Mouse (Mus musculus) E14TG2a.4 (cell line): ENCODE data around the gene Stx6.

Experiments used
- H3K27me3 ChIP-seq: 2 replicates; pipeline ENCODE4 v1.6.1; 2014; ENCODE audit warnings: low read length, control low read depth; ENCODE audit not compliant: insufficient read depth
- H3K36me3 ChIP-seq: 2 replicates; pipeline ENCODE4 v1.6.1; 2014; ENCODE audit warnings: low read length, control low read depth; ENCODE audit not compliant: insufficient read depth
- H3K4me1 ChIP-seq: replicated peaks from 2 replicates; pipeline ENCODE4 v1.6.1; 2014; ENCODE audit warnings: low read depth, low read length, control low read depth
- H3K4me3 ChIP-seq: replicated peaks from 2 replicates; pipeline ENCODE4 v1.5.1; 2014; ENCODE audit warnings: mild to moderate bottlenecking, low read length
- H3K9me3 ChIP-seq: 2 replicates; pipeline ENCODE4 v1.6.1; 2014; ENCODE audit warnings: low read length, control low read depth
- CTCF ChIP-seq: conservative IDR thresholded peaks from 2 replicates; pipeline ENCODE4 v1.5.1; 2014; ENCODE audit warnings: low read length
- NANOG ChIP-seq: IDR thresholded peaks from 2 replicates; pipeline ENCODE4 v1.6.1; 2014; ENCODE audit warnings: borderline replicate concordance, low read length, mixed read lengths
- POU5F1 ChIP-seq: IDR thresholded peaks from 2 replicates; pipeline ENCODE4 v1.6.1; 2014; ENCODE audit warnings: low read length, borderline replicate concordance

The Stx6 gene

DNA sequence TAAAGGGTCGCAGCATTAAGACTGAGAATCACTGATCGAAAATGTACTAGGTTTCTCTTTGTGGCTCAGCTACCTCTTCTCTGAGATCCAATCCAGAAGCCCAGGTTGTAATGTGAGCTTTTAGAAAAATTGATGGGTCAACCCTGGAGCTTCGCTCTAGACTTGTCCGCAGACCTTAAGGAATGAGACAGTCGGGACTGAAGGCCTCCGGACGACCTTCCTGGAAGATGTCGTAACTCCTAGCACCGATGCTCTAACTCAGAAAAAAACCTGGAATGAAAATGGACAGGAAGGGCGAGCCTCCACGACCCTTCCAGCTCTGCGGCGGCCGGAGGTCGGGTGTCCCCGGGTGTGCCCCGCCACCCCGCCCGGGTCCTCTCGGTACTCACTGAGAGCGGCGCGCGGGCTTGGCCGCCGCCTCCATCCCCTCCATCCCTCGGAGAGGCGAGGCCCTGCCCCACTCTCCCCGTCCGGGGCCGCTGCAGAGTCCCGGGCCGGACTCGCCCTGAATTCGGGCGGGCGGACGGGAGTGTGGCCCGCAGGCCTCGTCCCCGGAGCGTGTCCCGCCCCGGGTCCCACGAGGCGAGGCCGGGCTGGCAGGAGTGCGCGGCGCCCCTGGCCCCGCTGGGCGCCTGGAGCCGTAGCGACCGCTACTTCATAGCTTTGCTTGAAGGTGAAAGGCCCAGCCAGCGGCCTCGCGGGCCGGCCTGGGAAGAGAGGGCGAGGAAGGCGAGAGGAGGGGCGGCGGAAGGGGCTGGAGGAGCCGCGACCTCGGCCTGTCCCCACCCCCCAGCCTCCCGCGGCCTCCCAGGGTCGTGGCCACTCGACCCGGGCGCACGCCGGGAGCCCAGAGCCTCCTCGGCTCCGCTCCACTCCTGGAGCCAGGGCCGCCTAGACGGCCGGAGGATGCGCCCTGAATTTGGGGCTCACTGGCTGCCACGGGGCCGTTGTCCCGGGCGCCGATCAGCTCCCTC lies 85.6 kb downstream of the Stx6 start, which contains the start of gene BC034090:
Gene BC034090, minus strand, starts transcription at position 648 of the 974 bp plus-strand sequence.
- H3K36me3 ChIP-seq = no peaks in the 10 kb centered on the region
- peak within 1 kb of the TSS; percentile 80 for H3K4me3 ChIP-seq
- H3K27me3 ChIP-seq = peaks cover 82% of the 10 kb centered on the region
- no peaks in the 10 kb centered on the region for H3K9me3 ChIP-seq
- peaks cover 57% of the 10 kb centered on the region for H3K4me1 ChIP-seq
- TF ChIP-seq CTCF = no peak

DNA sequence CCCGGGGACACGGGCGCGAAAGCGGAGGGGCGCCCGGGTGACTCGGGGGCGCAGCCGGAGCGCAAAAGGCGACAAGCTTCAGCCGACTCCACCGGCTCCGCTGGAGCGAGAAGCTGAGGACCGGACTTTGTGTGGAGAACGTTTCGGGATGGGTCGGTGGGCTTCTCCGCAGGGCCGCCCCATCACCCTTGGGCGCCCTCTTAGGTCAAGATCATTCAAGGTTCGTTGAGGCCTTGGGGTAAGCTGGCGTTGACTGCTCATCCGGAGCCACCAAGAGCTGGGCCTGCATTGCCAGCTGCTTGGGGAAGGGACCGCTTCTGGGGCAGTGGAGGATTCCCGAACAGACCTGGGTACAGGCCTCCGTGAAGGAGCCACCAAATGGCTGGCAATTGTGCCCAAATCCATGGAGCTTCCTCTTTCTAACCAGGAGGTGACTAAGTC lies 86.3 kb downstream of the Stx6 start:
- peaks cover 64% of the 10 kb centered on the region for H3K4me1 ChIP-seq
- H3K36me3 ChIP-seq = no peaks in the 10 kb centered on the region
- no peaks in the 10 kb centered on the region for H3K9me3 ChIP-seq
- H3K27me3 ChIP-seq = peaks cover 80% of the 10 kb centered on the region
- TF ChIP-seq POU5F1 (no peak), CTCF (no peak), NANOG (no peak)
- H3K4me3 ChIP-seq = peak overlapping the region; percentile 80

DNA sequence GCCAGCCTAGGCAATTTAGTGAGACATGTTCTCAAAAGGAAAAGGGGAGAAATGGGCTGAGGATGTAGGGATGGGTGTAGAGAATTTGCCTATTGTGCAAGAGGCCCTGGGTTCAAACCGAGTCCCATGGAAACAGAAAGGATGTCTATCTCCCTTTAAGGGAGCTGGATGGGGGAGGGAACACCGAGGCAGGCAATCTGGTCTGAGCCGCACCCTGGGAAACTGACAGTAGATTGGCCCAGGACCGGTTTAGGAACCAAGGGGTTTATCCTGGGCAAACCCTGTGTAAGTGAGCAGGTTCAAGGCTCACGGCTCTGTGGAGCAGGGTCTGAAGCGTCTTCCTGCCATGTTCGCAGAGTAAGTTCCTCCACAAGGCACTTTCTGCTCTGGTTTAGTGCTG lies 87.0 kb downstream of the Stx6 start:
- no peak for TF ChIP-seq CTCF
- no peak for TF ChIP-seq POU5F1
- no peak for TF ChIP-seq NANOG
- no peaks in the 10 kb centered on the region for H3K36me3 ChIP-seq
- H3K4me3 ChIP-seq = no peak overlapping the region
- H3K4me1 ChIP-seq = peaks cover 63% of the 10 kb centered on the region
- no peaks in the 10 kb centered on the region for H3K9me3 ChIP-seq
- H3K27me3 ChIP-seq = peaks cover 76% of the 10 kb centered on the region

- Histone ChIP-seq H3K4me1 (peaks cover 66% of the 10 kb centered on the region), H3K27me3 (peaks cover 57% of the 10 kb centered on the region), H3K4me3 (no peak overlapping the region), H3K36me3 (no peaks in the 10 kb centered on the region), H3K9me3 (no peaks in the 10 kb centered on the region)
- TF ChIP-seq NANOG (no peak), POU5F1 (no peak), CTCF (no peak)
Observed at GRCm38 (mm10) chr1:155247441-155247840, 88.9 kb downstream of the Stx6 start.

GRCm38 (mm10) chr1:155248041-155248440 lies 89.5 kb downstream of the Stx6 start:
- H3K9me3 ChIP-seq = no peaks in the 10 kb centered on the region
- TF ChIP-seq CTCF (no peak), NANOG (no peak), POU5F1 (no peak)
- no peaks in the 10 kb centered on the region for H3K36me3 ChIP-seq
- H3K27me3 ChIP-seq = peaks cover 52% of the 10 kb centered on the region
- H3K4me1 ChIP-seq = peaks cover 72% of the 10 kb centered on the region
- H3K4me3 ChIP-seq = no peak overlapping the region

GRCm38 (mm10) chr1:155249896-155250295 lies 91.4 kb downstream of the Stx6 start:
- H3K4me1 ChIP-seq = peaks cover 68% of the 10 kb centered on the region
- peaks cover 35% of the 10 kb centered on the region for H3K27me3 ChIP-seq
- no peak for TF ChIP-seq NANOG
- no peak for TF ChIP-seq POU5F1
- no peaks in the 10 kb centered on the region for H3K36me3 ChIP-seq
- no peaks in the 10 kb centered on the region for H3K9me3 ChIP-seq
- no peak overlapping the region for H3K4me3 ChIP-seq

DNA sequence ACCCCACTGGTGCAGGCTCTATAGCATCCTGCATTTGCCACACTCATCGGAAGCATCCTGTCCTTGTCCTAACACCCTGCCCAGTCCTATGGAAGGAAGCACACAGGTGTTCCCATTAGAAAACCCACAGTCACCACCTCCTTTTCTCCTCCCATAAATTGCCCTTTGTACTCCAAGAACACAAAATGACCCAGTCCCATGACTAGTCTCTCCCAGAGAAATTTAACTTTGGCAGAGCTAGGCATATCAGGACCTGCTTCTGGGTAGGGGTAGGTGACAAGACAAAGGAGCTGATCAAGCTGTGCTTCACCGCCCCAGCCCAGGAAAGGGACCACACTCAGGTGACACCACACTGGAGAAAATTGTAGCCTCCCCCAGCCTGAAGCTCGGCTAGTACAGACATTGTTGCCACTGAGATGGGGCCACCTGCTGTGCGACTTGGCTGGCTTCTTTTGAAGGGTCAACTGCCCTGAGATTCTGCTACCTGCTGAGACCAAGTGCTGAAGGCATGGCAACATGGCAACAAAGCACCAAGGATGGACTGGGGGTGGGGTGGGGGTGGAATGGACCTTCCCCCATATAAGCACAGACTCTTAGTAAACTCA lies 92.1 kb downstream of the Stx6 start:
- H3K27me3 ChIP-seq = peaks cover 27% of the 10 kb centered on the region
- no peaks in the 10 kb centered on the region for H3K9me3 ChIP-seq
- H3K4me3 ChIP-seq = no peak overlapping the region
- TF ChIP-seq NANOG (0 out of 2 replicates have a peak, but pooled peaks have one; percentile 18), CTCF (no peak)
- H3K36me3 ChIP-seq = no peaks in the 10 kb centered on the region
- peaks cover 60% of the 10 kb centered on the region for H3K4me1 ChIP-seq

DNA sequence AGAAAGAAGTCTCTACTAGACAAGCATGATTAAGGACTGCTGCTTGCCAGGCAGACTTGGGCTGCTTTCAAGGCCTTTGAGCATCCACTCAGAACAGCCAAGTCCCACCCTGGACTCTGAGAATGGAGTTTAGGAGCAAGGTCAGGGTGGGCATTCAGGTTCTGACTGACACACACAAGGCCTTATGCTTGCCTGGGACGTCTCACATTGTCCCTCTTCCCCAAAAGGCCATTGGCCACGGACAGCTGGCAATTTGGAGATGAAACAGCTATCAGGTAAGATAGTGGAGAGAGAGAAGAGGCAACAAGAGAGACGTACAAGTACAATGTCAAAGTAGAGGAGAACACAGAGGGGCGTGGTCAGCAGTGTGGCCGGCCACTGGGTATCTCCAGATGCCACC lies 93.1 kb downstream of the Stx6 start:
- TF ChIP-seq NANOG (no peak), POU5F1 (no peak), CTCF (no peak)
- Histone ChIP-seq H3K9me3 (no peaks in the 10 kb centered on the region), H3K4me3 (no peak overlapping the region), H3K4me1 (peaks cover 63% of the 10 kb centered on the region), H3K36me3 (no peaks in the 10 kb centered on the region), H3K27me3 (peaks cover 20% of the 10 kb centered on the region)
